Mouse (Mus musculus): ENCODE measurements around the gene Recql5.

Recql5 gene

DNA sequence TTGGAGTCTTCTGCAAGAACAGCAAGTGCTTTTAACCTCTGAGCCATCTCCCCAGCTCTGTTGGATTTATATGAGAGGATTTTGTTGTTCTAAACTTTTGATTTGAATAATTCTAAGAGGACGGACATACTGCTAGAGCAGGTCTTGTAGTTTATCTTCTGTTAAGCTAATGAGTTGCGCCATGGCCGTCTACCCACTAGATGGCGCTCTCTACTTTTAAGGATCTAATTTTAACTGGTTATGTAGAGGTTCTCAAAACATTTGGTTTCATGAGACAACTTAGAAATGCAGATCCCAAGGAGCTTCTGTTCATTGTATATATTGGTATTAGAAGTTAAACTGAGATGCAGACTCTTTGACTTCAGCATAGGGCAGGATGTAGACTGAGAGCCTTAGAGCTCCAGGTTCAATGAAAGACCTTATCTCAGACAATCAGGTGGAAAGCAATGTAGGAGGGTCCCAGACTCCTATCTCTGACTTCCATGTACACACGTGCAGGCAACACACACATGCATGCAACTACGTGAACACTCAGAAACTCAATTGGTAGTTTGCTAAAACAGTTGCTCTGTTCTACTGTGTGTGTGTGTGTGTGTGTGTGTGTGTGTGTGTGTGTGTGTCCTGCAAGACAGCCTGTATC is 6.5 kb upstream of the Recql5 start:
- peak; percentile 68 for DNase-seq

DNA sequence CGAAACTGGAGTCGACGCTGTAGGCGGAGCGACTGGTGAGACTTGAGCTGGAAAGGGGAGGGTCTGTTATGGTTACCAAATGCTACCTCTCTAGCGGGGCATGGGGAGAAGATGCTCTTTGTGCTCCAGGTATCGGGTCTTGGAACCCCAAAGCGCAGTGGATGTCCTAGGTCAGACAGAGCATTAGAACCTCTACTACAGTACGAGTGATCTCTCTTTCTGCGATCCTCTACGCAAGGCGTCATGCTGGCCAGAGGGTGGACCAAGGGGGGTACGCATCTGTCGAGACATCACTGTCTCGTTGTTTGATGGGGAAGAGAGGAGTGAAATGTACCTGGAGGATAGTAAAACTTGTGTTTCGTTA is 452 bp upstream of the Recql5 start:
- DNase-seq, result no peak

DNA sequence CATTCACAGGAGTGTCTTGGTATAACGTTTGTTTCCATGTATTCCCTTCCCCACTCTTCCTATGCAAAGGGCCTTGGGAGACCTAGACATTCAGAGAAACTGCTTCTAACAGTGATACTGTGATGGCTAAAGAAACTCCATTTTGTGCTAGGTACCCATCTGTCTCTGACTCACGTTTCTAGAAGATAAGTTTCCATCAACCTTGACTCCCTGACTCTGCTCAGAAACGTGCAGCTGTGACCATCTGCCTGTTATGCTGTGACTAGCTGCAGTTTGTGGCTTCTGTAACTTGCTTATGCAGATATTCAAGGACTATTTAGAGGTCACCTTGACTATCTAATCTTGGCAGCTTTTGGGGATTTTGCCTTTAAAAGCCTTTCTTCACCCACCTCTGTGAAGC is 2.0 kb downstream of the Recql5 start:
- no peak for DNase-seq

DNA sequence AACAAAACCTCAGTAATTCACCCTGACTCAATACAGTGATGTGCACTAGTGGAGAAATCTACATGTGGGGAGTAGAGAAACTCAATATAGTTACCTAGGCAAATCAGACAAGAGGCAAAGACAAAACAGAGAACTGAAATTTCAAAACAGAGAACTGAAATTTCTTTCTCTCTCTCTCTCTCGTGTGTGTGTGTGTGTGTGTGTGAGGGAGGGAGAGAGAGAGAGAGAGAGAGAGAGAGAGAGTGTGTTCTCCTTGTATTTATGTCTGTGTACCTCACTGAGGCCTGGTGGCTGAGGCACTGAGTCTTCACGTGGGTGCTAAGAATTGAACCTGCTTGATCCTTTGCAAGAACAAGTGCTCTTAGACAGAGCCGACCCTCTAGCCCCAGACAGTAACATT is 3.5 kb downstream of the Recql5 start:
- no peak for DNase-seq

DNA sequence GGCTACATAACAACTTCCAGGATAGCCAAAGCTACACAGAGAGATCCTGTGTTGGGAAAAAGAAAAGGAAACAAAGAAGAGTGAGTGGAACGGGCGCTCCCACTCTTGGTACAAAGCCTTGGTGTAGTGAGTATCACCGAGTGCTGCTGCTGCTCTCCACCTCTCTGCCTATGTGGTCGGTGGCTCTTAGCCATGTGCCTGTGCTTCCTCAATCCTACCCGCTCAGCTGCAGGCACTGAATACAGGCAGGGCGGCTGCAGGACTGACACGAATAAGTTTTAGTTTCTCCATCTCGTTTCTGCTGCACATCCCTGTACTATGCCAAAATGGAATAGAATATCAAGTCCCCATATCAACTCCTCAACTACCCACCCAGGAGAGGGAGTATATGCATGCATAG is 4.2 kb downstream of the Recql5 start:
- DNase-seq, result no peak

DNA sequence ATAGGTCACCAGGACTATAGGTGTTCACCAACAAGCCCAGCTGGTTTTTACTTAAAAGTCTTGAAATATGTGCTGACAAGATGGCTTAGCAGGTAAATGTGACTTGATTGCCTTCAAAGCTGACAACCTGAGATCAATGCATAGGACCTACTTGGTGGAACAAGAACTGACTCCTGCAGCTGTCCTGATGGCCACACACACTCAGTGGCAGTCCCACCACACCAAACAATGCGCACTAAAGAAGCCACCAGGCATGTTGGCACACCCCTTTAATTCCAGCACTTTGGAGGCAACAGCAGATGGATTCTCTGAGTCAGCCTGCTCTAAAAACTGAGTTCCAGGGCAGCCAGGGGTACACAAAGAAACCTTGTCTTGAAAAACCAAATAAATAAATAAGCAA is 11.3 kb downstream of the Recql5 start:
- no peak for DNase-seq

DNA sequence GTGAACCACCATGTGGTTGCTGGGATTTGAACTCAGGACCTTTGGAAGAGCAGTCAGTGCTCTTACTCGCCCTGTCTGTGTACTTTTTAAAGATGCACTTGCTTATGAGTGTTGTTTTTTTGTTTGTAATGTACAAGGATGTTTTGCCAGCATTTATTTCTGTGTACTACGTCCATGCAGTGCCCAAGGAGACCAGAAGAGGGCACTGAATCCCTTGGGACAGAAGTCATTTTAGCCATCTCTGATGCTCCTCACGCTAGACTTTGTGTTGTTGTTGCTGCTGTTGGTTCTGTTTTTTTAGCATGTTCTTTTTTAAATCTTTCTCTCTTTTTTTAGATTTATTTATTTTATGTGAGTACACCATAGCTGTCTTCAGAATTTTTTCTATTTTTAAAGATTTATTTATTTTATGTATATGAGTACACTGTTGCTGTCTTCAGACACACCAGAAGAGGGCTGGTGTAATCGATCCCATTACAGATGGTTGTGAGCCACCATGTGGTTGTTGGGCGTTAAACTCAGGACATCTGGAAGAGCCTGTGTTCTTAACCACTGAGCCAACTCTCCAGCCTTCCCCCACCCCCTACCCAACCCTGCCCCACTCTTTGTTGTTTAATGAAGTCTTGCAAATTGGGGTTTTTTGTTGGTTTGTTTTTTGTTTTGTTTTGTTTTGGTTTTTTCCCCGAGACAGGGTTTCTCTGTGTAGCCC is 13.0 kb downstream of the Recql5 start:
- DNase-seq, result peak; percentile 67

DNA sequence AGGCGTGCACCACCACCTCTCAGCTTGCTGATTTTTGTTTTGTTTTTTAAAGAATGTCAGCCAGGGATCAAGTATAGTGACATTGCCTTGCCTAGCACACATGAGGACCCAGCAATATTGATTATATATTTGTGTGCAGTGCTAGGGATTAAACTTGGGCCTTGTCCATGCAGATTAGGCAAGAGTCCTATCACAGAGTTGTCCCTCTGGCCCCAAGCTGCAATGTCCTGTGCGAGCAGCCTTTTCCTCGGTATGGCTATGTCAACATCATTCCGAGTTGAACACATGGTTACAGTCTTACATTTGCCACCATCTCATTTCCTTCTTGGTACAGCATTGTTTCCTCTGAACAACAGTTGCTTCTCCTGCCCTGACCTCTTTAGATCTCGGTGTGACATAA is 14.2 kb downstream of the Recql5 start:
- no peak for DNase-seq

DNA sequence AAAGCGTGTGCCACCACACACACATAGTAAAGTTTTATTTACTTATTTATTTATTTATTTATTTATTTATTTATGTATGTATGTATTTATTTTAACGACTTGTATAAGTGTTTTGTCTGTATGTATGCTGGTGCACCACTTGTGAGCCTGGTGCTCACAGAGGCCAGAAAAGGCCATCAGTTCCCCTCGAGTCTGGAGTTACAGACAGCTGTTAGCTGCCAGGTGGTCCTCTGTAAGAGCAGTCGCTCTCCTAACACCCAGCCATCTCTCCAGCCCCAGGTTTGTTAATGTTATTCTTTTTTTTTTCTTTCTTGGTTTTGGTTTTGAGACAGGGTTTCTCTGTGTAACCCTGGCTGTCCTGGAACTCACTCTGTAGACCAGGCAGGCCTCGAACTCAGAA is 14.6 kb downstream of the Recql5 start:
- DNase-seq, result no peak

DNA sequence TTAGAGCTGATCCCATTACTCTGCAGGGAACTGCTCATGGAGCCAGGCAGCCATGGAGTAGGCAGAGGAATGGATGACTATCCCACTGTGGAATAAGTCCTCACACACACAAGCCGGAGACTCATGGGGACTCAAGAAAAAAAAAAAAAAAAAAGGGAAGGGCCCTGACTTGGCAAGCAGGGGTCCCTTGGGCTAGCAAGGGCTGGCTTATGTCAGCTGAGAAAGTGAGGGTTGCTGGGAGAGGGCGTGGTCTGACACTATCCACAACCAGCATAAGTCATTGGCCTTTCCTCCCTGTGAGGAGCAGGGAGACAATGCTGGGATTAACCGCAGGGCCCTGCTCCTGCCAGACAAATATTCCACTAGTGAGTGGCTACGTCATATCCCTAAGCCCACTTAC is 16.7 kb downstream of the Recql5 start:
- DNase-seq, result no peak

DNA sequence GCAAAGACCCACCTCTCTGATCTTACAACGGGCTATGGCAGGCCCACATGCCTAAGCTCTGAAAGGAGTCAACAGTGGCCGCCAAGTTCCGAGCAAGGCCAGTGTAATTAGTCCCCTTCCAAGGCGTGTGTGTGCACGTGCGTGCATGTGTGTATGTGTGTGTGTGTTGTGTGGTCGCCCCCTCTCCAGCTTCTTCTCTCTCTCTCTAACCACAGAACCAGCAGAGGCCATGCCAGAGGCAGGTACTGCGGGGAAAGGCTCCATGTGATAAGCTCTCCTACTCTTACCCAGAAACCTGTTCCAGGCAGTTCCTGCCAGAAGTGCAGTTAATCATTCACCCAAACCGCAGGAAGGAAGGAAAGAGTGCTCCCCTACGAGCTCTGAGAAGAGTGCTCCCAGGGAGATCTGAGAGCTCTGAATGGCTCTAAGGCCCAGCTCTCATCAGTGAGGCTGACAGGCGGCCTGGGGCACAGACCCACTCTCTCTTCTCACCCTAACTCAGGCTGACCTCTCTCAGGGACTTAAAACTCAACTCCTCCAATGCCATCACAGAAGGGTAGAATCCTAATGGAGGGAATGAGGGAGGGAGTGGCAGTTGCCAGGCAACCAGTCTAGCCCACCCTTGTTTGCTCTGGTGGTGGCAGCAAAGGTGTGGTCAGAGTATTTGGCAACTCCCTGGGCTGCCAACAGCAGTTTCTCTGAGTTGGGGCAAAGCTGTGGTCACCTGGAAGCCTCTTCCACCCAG is 21.5 kb downstream of the Recql5 start, which contains the start of gene Smim6:
TSS of gene Smim6 (plus strand) at position 386 of the 745 bp plus-strand sequence.
- peak; percentile 42 for DNase-seq

DNA sequence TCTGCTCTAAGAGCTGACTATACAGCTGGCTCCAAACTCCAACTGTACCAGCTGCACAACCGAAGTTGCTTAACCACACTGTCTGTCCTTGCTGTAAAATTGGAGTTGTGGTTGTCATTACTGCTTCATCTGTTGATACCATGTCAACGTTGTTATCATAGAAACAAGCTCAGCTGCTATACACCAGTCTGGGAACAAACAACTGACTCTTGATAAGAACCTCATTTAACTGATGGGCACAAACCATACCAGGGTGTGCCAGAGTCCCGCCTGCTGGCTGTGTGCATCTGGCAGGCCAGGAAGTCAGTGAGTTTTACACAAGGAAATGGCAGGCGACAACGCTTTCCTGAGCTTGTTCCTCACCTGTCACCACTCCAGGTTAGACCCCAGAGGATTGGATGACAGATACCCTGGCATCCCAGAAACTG is 22.1 kb downstream of the Recql5 start:
- peak; percentile 58 for DNase-seq

DNA sequence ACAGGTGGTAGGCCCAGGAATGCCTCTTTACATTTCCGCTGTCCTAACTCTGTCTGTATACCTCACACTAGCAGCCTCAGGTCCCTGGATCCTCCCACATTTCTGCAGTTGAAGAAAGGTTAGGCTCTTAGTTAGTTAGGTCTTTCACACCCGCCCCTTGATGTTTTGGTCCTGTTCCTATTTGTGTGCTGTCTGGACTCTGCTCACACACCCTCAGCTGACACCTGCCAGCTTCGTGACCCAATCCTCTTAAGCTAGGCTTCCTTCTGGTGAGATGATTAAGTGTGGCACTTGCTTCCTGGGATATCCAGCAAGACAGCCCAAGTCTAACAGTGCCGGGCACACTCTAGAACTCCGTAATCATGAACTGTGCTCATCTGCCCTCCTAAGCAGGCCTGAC is 26.8 kb downstream of the Recql5 start:
- no peak for DNase-seq

DNA sequence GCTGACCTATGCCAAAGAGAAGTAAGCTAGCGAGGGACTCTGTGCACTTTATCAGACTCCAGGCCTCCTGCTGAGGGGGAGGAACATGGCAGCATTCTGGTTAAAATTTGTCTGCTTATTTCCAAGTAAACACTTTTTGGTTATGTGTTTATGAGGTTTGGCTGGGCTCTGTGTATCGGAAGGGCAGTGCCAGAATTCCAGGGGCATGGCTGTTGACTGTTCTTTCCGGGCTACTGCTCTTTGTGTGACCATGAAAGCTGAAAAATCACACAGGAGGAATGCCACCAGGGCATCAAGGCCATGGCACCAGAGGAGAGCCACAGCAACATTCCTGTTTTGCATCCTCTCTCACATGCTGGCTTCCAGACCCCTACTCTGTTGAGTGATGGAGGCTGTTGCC is 27.2 kb downstream of the Recql5 start:
- DNase-seq, result no peak

DNA sequence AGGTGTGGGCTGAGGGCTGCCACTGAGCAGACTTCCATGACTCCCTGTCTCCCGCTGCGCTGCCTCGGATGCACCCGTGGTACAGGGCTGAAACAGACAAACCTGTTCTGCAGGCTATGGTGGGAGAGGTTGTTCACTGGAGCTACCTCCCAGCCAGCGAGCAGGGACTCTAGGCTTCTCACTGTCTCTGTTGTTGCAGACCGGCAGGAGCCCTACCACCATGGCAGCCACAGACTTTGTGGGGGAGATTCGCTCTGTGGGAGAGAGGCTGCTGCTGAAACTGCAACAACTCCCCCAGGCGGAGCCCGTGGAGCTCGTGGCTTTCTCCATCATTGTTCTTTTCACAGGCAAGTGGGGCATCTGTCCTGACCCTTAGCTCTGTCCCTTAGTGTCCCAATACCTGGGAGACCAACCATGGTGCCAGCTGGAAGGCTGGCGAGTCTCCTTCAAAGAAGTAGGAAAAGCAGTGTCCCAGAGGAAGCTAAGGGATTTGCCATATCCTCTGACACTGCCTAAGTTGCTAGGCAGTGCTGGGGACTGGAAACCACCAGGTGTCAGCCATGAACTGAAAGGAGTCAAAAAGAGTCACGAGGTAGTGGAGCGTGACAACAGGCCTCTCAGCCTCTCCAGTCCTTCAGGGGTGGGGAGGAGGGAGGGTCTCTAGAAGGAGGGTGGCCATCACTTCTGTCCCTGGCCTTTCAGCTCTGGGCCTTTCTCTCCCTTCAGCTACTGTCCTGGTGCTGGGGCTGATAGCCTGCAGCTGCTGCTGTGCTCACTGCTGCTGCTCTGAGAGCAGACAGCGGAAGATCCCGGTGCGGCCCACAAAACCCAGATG is 28.1 kb downstream of the Recql5 start:
- DNase-seq, result no peak

DNA sequence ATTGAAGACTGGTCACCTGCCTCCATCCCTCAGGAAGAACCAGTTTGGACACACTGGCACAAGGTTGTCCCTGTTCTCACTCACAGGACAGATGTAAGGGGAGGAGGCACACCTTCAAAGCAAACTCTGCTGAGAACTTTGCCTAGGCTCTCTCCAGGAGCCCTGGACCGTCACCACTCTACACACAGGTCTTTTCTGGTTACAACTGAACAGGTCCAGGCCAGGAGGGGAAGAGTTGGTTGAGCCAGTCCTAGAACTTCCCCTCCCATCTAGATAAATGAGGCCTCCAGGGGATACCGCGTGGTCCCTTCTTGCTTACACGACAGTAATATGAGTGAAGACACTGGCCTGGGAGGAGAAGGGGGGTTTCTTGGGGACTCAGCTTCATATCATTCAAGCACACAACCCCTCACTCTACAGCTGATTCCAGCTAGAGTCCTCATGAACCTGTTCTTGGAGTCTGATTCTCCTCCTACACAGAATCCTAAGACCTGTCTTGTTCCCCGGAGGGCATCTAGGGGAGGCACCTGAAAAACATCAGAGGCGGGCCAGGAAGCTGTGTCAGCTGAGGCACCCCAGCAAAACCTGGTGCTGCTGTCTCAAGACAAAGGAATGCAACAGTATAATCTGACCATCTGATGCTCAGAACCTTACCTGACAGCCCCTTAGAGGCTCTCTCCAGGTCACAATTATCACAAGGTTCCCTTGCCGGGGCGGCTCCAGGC is 28.9 kb downstream of the Recql5 start:
- no peak for DNase-seq

DNA sequence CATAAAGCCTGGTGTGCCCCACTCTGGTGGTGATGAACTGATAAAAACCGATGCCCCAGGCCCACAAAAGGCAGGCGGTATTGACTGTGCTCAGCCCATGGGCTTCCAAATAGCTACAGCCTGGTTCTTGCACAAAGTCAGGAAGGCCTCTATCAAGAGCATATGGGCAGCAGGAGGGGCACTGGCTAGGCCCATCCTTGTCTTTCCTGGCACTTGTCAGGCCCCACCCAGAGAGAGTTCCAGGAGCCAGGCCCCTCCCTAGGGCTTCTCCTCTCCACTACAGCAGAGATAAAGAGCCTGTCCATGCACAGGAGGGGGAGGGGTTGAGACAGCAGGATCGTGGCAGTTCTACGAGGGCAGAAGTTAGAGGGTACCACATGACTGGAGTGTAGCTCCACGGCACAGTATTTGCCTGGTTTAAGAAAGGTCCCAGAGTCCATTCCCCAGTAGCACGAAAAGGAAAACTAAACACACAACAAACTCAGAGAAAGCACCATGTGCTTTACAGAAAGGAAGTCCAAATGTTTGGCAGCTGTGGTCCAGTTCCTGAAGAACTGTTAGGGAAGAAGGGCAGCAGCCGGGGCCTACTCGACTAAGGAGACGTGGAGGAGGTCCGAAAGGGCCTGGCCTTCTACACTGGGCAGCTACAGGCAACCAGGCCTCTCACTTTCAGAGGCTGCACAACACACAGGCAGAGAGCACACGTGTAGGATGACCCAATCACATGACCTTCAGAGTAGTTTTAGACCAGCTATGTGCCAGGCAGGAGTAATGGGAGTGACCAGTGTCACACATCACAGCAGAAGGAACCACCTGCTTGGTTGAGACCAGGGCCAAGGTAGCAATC is 29.7 kb downstream of the Recql5 start:
- no peak for DNase-seq

DNA sequence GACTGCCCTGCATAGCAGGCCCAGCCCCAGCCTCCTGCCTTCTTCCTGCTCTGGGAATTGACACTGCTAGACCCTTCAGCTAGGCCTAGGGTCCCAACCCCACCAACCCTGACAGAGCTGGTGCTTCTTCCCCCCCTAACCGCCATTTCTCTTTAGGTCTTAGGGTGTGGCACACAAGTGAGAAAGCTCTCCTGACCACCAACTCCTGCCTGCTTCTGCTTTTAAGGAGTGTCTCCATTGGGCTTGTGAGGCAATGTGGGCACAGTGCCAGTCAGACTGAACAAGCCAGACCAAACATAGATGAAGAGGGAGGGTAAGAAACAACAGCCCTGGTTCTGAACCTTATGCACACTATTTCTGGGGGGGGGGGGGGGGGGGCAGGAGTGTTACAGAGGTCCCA is 30.4 kb downstream of the Recql5 start:
- no peak for DNase-seq

DNA sequence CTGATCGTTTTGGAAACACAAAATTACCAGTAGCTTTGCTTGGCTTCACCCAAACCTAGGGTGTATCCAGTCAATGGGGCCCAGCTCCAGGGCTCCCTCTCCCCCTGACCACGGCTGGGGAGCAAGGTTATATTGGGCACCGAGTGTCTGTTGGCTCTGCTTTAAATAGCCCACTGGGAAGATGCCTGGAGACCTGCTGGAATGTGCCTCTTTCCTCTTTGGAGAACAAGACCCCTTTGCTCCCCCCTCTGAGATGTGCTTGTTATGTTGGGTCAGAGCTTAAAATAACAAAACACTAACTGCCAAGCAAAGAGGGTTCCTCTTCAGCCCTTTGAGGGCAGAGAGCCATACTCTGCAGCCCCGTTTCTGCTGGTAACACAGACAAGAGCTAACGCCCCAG is 31.1 kb downstream of the Recql5 start:
- DNase-seq, result no peak

DNA sequence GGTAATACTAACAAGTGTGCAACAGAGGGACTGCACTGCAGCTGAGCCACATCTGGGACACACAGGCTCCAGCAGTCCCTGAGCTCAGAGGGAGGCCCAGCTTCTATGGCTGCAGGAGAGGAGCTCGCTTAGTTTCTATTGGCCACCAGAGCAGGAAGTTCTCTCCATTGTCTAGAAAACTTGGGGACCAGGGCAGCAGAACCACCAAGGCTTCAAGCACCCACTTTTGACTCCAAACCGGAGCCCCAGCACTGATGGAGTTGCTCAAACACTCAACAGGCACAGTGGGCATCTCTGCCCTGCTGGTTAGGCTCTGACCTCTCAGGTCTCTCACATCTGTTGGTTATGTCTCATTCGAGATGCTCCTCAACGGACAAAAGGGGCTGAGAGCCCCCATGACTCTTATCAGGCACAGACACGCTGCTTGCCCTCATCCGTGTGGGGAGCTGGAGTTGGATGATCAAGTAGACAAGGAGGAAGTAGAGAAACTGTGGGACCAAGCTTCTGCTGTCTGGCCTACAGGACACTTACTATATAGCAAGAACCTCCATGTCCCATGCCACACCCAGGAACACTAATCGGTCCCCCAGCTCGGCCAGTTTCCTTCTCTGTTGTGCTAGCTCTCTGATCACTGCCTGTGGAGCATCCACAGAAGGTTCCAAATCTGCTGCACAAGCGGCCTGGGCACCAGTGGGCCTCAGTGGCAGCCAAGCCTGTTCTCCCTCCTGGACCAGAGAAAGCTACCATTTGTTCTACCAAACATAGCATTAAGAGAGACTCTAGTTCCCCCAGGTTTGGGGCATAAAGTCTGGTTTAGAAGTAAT is 31.7 kb downstream of the Recql5 start:
- DNase-seq, result peak; percentile 51

Data from thymus, postnatal 25 days (tissue).